Mouse (Mus musculus): ENCODE measurements at regions not wholly inside any gene's neighbourhood (a gene's known extent, or its start where the extent isn't known, plus 50 kb on each side); places are given as distances from the start of the nearest gene placed in this dataset.

- no peak for TF ChIP-seq POLR2A (IDR thresholded peaks at IDR 0.05; ENCODE audit: borderline replicate concordance, extremely low read depth, low read depth, low read length)
- TF ChIP-seq CTCF (IDR thresholded peaks at IDR 0.05; ENCODE audit: insufficient read depth, low read length) = no peak
Measured at GRCm38 (mm10) chr7:125214036-125214435, 230.4 kb upstream of the Kdm8 start.
